Comparison of ENCODE assay signal across 9 mouse cellular contexts in genomic region chr17:28142700-28143610, GRCm38 (mm10). TPM values are rescaled to one million over a fixed set of nuclear protein-coding genes. Genes with fewer than 3 reads are reported as not detected.
A peak's percentile ranks its signal among the peaks of the same experiment; 100 is the strongest.
DNase-seq lines count a peak whose midpoint lies in the region; ATAC-seq and TF ChIP-seq lines count a peak whose summit lies in the region.
"Had no signal": no experiment of that assay in that cellular context is flagged by ENCODE, and none has a peak within 500 bp of the region (broad histone marks: within the 10 kb centered on the region; RNA-seq: fewer than 3 reads in every experiment).

No protein-coding gene starts in this region.

- no peak overlapping the region for H3K27ac ChIP-seq in lung, embryonic 15.5 days
- peak overlapping the region; percentile 95 for H3K27ac ChIP-seq in embryonic facial prominence, embryonic 12.5 days
- H3K27ac ChIP-seq in olfactory bulb, adult 2 months (ENCODE audit: insufficient read depth, low read depth, low read length): no peak overlapping the region

- no peaks in the 10 kb centered on the region for H3K9me3 ChIP-seq in lung, embryonic 15.5 days
- H3K9me3 ChIP-seq in embryonic facial prominence, embryonic 12.5 days: no peaks in the 10 kb centered on the region

- WGBS in lung, embryonic 15.5 days: 1% methylated on average over 33 of the region's 33 CpGs
- WGBS in embryonic facial prominence, embryonic 12.5 days: 1% methylated on average over 33 of the region's 33 CpGs
- WGBS in olfactory bulb, adult 2 months: 5% methylated on average over 33 of the region's 33 CpGs

- TF ChIP-seq POLR2A in olfactory bulb, adult 2 months (IDR thresholded peaks at IDR 0.05; ENCODE audit: insufficient read depth, low read depth, low read length): no peak

- 0 out of 2 replicates have a peak, but pooled peaks have one; percentile 1 for ATAC-seq in lung, embryonic 15.5 days (ENCODE audit: borderline replicate concordance, extremely low read depth, low FRiP score, low TSS enrichment)
- no peak for ATAC-seq in embryonic facial prominence, embryonic 12.5 days (ENCODE audit: insufficient number of reproducible peaks, insufficient read depth, low FRiP score, low TSS enrichment)

- peaks cover 53% of the 10 kb centered on the region for H3K4me1 ChIP-seq in lung, embryonic 15.5 days
- H3K4me1 ChIP-seq in embryonic facial prominence, embryonic 12.5 days: peaks cover 65% of the 10 kb centered on the region
- H3K4me1 ChIP-seq in olfactory bulb, adult 2 months (ENCODE audit: control insufficient read depth, insufficient read depth, low read length): peaks cover 54% of the 10 kb centered on the region

- DNase-seq in lung, postnatal 25 days (ENCODE audit: low spot score): no peak
- DNase-seq in kidney, postnatal 4 days: peak; percentile 40 to 55
- DNase-seq in spleen, adult 18-20 months: no peak
- no peak for DNase-seq in urinary bladder, postnatal 14 days (ENCODE audit: low spot score)
- DNase-seq in urinary bladder, adult 18-20 months (ENCODE audit: low spot score in 2 of 2): no peak

- H3K4me2 ChIP-seq in lung, embryonic 15.5 days: peak overlapping the region; percentile 100
- peak overlapping the region; percentile 93 for H3K4me2 ChIP-seq in embryonic facial prominence, embryonic 12.5 days (replicated peaks)

- H3K36me3 ChIP-seq in lung, embryonic 15.5 days: no peaks in the 10 kb centered on the region
- H3K36me3 ChIP-seq in embryonic facial prominence, embryonic 12.5 days: no peaks in the 10 kb centered on the region

- TF ChIP-seq CTCF in olfactory bulb, adult 2 months (IDR thresholded peaks at IDR 0.05; ENCODE audit: insufficient read depth, low read depth, low read length): no peak

- peaks cover 73% of the 10 kb centered on the region for H3K27me3 ChIP-seq in lung, embryonic 15.5 days
- H3K27me3 ChIP-seq in embryonic facial prominence, embryonic 12.5 days: peaks cover 6% of the 10 kb centered on the region; the same call in 1 of the 2 replicates

- H3K9ac ChIP-seq in lung, embryonic 15.5 days: peak overlapping the region; percentile 50
- peak overlapping the region; percentile 86 for H3K9ac ChIP-seq in embryonic facial prominence, embryonic 12.5 days

- peak overlapping the region; percentile 61 for H3K4me3 ChIP-seq in lung, embryonic 15.5 days
- H3K4me3 ChIP-seq in embryonic facial prominence, embryonic 12.5 days: peak overlapping the region; percentile 83
- peak overlapping the region; percentile 60 for H3K4me3 ChIP-seq in olfactory bulb, adult 2 months (ENCODE audit: insufficient read depth, low read depth, low read length)

RNA-seq across cellular contexts. Expression of gene Scube3, which starts 1.0 kb away (rescaled TPM):
- polyA plus RNA-seq in lung, embryonic 15.5 days (2015; fragmentation: Nextera tagmentation; extraction: Ambion mirVana): 1.7 and 1.8 TPM in 2 replicates
- 10.8 TPM in 2 replicates for polyA plus RNA-seq in embryonic facial prominence, embryonic 12.5 days (2016; fragmentation: Nextera tagmentation; extraction: Ambion mirVana)
- not detected in 2 replicates for polyA plus RNA-seq in olfactory bulb, adult 2 months (2012; ENCODE audit: insufficient read depth, insufficient read length, low replicate concordance, missing spikeins)
- polyA plus RNA-seq: erythroblast, embryonic 14.5 days had no signal

RNA-seq across cellular contexts. Expression of gene Zfp523, which starts 34.0 kb away (rescaled TPM):
- polyA plus RNA-seq in lung, embryonic 15.5 days (2015; fragmentation: Nextera tagmentation; extraction: Ambion mirVana): 39.1 and 41.8 TPM in 2 replicates
- polyA plus RNA-seq in embryonic facial prominence, embryonic 12.5 days (2016; fragmentation: Nextera tagmentation; extraction: Ambion mirVana): 51.9 and 52.8 TPM in 2 replicates
- not detected in 2 replicates for polyA plus RNA-seq in olfactory bulb, adult 2 months (2012; ENCODE audit: insufficient read depth, insufficient read length, low replicate concordance, missing spikeins)

Comparison
In these comparisons a context has a peak if more than half of its experiments do, and no peak if none do; other contexts are left out.
1. DNase-seq: peak in kidney, postnatal 4 days (2 of 2); none in lung, postnatal 25 days (single experiment), spleen, adult 18-20 months (0 of 2), urinary bladder, postnatal 14 days (single experiment) and urinary bladder, adult 18-20 months (0 of 2).
2. RNA of gene Zfp523, which starts 34.0 kb away (polyA plus RNA-seq): 51.9 to 52.8 TPM in embryonic facial prominence, embryonic 12.5 days and 39.1 to 41.8 TPM in lung, embryonic 15.5 days; not detected in olfactory bulb, adult 2 months; every median in the first group is over 10 times any median in the second.
3. Peak in every context shown above with its lines, with median percentiles within 50 percentile points of each other: H3K4me3 ChIP-seq.